Mouse (Mus musculus): ENCODE data around the gene Ppp4r3a. TPM values are rescaled to one million over a fixed set of nuclear protein-coding genes. Genes with fewer than 3 reads are reported as not detected.

Gene Ppp4r3a
- polyA plus RNA-seq, 1 experiment from 2014 or later: 28.2 TPM

DNA sequence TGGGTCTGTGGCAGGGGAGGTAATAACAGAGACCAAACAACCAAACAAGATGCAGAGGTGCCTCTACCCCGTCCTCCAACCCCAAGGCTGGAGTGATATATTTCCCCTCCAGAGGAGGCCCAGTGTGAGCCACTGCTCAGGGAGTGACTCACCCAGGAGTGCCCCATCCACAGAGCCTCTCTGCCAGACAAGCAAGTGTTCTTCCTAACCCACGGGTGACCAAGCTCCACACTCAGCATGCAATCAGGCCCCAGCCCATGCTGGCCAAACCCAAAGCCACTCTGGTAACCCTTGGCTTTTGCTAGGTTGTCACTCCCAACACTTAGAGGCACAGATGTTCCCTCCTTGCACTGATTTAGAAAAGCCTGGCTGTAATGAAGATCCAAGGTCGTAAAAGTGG is 90.4 kb downstream of the Ppp4r3a start:
- no peak overlapping the region for H3K4me3 ChIP-seq (replicated peaks; ENCODE audit: low read length)
- H3K36me3 ChIP-seq (ENCODE audit: control insufficient read depth, insufficient read depth, low read length): no peaks in the 10 kb centered on the region
- no peak overlapping the region for H3K27ac ChIP-seq (ENCODE audit: low read length)
- H3K9me3 ChIP-seq (replicated peaks; ENCODE audit: control insufficient read depth, low read length): no peaks in the 10 kb centered on the region
- H3K4me2 ChIP-seq (ENCODE audit: low read depth, low read length): no peak overlapping the region
- peaks cover 10% of the 10 kb centered on the region for H3K4me1 ChIP-seq (ENCODE audit: control insufficient read depth, insufficient read depth, low read length)
- H3K27me3 ChIP-seq (ENCODE audit: control insufficient read depth, insufficient read depth, low read length): no peaks in the 10 kb centered on the region
- no peak overlapping the region for H3K9ac ChIP-seq (ENCODE audit: low read length)
- ATAC-seq (ENCODE audit: insufficient read depth, low FRiP score): no peak
- 65% methylated on average over 3 of the region's 3 CpGs for WGBS

DNA sequence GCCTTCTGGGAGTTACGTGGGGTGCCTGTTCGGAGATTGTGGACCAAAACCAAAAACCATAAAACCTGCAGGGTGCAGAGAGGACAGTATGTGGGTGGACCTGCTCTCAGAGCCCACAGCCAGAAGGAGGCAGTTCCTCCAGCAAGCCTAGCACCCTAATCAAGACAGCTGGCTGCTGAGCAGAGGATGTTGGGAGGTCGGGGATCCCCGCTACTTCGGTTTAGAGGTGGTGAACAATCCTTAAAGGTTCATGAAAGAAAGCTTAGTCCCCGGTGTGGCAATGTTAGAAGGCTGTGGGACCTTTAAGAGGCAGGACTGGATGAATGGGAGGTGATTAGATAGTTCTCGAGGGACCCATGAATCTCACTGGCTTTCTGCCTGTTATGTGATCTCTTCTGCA is 91.0 kb downstream of the Ppp4r3a start:
- no peaks in the 10 kb centered on the region for H3K36me3 ChIP-seq (ENCODE audit: control insufficient read depth, insufficient read depth, low read length)
- 78% methylated on average over 7 of the region's 7 CpGs for WGBS
- H3K4me3 ChIP-seq (replicated peaks; ENCODE audit: low read length): no peak overlapping the region
- no peak overlapping the region for H3K9ac ChIP-seq (ENCODE audit: low read length)
- H3K9me3 ChIP-seq (replicated peaks; ENCODE audit: control insufficient read depth, low read length): no peaks in the 10 kb centered on the region
- H3K27ac ChIP-seq (ENCODE audit: low read length): no peak overlapping the region
- peaks cover 5% of the 10 kb centered on the region for H3K4me1 ChIP-seq (ENCODE audit: control insufficient read depth, insufficient read depth, low read length)
- H3K4me2 ChIP-seq (ENCODE audit: low read depth, low read length): no peak overlapping the region
- no peak for ATAC-seq (ENCODE audit: insufficient read depth, low FRiP score)
- no peaks in the 10 kb centered on the region for H3K27me3 ChIP-seq (ENCODE audit: control insufficient read depth, insufficient read depth, low read length)

DNA sequence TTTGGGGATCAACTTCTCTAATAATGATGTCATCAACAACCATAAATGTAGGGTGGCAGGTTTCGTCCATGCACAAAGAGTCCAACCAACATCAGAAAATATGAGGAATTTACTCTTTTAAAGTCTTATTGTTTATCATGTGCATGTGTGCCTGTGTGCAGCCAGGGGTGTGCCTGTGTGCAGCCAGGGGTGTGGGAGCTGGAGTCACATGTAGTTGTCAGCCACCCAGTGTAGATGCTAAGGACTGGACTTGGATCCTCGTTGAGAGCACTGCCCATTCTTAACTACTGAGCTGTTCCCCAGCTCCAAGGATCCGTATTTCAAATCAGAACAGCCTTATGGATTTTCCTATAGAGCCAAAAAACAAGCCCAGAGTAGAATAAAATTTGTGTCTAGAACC is 92.4 kb downstream of the Ppp4r3a start:
- no peak for ATAC-seq (ENCODE audit: insufficient read depth, low FRiP score)
- Histone ChIP-seq H3K27me3 (ENCODE audit: control insufficient read depth, insufficient read depth, low read length) (no peaks in the 10 kb centered on the region), H3K9me3 (replicated peaks; ENCODE audit: control insufficient read depth, low read length) (no peaks in the 10 kb centered on the region), H3K9ac (ENCODE audit: low read length) (no peak overlapping the region), H3K4me2 (ENCODE audit: low read depth, low read length) (no peak overlapping the region), H3K4me1 (ENCODE audit: control insufficient read depth, insufficient read depth, low read length) (peaks cover 11% of the 10 kb centered on the region; the same call in 1 of the 2 replicates), H3K4me3 (replicated peaks; ENCODE audit: low read length) (no peak overlapping the region), H3K36me3 (ENCODE audit: control insufficient read depth, insufficient read depth, low read length) (no peaks in the 10 kb centered on the region), H3K27ac (ENCODE audit: low read length) (no peak overlapping the region)
- WGBS: 77% methylated on average over 3 of the region's 3 CpGs

DNA sequence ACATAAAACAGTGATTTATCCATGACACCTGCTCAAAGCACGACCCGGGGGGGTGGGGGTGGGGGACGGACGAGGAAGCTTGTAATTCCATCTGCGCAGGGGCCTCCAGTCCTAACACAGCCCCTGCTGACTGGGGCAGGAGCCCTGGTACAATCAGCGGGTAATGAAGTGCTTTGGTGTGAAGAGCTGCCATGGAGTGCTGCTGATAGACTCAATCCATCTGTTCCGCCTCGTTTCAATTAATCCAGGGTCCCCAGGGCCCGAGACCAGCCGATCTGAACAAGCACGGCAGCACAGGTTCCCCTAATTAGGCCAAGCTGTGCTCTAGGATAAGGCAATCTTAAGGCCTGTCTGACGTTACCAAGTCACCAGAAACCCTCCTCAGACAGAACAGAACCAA is 93.2 kb downstream of the Ppp4r3a start:
- WGBS: 60% methylated on average over 12 of the region's 12 CpGs
- H3K4me3 ChIP-seq (replicated peaks; ENCODE audit: low read length): no peak overlapping the region
- H3K36me3 ChIP-seq (ENCODE audit: control insufficient read depth, insufficient read depth, low read length): no peaks in the 10 kb centered on the region
- H3K27ac ChIP-seq (ENCODE audit: low read length): no peak overlapping the region
- H3K9ac ChIP-seq (ENCODE audit: low read length): no peak overlapping the region
- no peaks in the 10 kb centered on the region for H3K9me3 ChIP-seq (replicated peaks; ENCODE audit: control insufficient read depth, low read length)
- peaks cover 7% of the 10 kb centered on the region; the same call in 1 of the 2 replicates for H3K4me1 ChIP-seq (ENCODE audit: control insufficient read depth, insufficient read depth, low read length)
- no peak for ATAC-seq (ENCODE audit: insufficient read depth, low FRiP score)
- H3K27me3 ChIP-seq (ENCODE audit: control insufficient read depth, insufficient read depth, low read length): no peaks in the 10 kb centered on the region
- no peak overlapping the region for H3K4me2 ChIP-seq (ENCODE audit: low read depth, low read length)

DNA sequence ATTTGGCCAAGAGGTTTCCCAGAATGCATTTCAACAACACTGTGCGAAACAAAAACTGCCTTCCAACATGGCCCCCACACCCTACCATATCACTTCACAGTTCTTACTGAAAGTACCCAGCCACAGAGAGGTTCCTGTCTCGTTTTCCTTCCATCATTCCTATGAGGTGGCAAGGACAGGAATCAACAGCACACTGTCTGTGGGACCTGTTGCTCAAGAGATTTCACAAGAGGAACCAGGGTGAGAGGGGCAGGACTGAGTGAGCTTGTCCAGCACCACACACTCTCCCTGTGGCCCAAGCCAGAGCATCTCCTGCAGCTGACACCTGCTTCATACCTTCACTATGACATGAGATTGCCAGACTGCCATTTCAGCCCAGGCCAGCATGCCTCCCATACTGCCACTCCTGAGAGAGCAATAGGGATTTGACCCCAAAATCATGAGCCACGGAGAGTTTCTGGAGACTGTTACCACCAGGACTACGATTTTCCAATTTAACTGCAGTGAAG is 93.7 kb downstream of the Ppp4r3a start:
- ATAC-seq (ENCODE audit: insufficient read depth, low FRiP score): no peak
- no peaks in the 10 kb centered on the region for H3K9me3 ChIP-seq (replicated peaks; ENCODE audit: control insufficient read depth, low read length)
- 65% methylated on average over 4 of the region's 4 CpGs for WGBS
- H3K36me3 ChIP-seq (ENCODE audit: control insufficient read depth, insufficient read depth, low read length): no peaks in the 10 kb centered on the region
- no peak overlapping the region for H3K27ac ChIP-seq (ENCODE audit: low read length)
- no peak overlapping the region for H3K9ac ChIP-seq (ENCODE audit: low read length)
- peaks cover 7% of the 10 kb centered on the region; the same call in 1 of the 2 replicates for H3K4me1 ChIP-seq (ENCODE audit: control insufficient read depth, insufficient read depth, low read length)
- H3K27me3 ChIP-seq (ENCODE audit: control insufficient read depth, insufficient read depth, low read length): no peaks in the 10 kb centered on the region
- no peak overlapping the region for H3K4me3 ChIP-seq (replicated peaks; ENCODE audit: low read length)
- H3K4me2 ChIP-seq (ENCODE audit: low read depth, low read length): no peak overlapping the region

MicroRNAs within 50 kb of the gene (microRNA counts, 519-probe panel; counts per million panel counts)
- 1,655 counts per million, percentile 25 among the panel's probes with 10 or more counts for microRNA mmu-miR-1190

Small RNA genes lying within 50 kb of the gene (microRNA-seq; reads per million reads assigned to microRNA genes)
- gene Mir1190: not detected

Other genes starting within 250 kb of the Ppp4r3a start
- gene Gpr68, start 175.5 kb downstream of the Ppp4r3a start, polyA plus RNA-seq (2015; fragmentation: Nextera tagmentation; extraction: Ambion mirVana): 0.85 and 0.97 TPM in 2 replicates
- 8.3 and 11.1 TPM in 2 replicates for gene Ccdc88c, start 54.6 kb downstream of the Ppp4r3a start, polyA plus RNA-seq (2015; fragmentation: Nextera tagmentation; extraction: Ambion mirVana)